10 mouse cellular contexts compared by ENCODE assay signal in the genomic region with DNA sequence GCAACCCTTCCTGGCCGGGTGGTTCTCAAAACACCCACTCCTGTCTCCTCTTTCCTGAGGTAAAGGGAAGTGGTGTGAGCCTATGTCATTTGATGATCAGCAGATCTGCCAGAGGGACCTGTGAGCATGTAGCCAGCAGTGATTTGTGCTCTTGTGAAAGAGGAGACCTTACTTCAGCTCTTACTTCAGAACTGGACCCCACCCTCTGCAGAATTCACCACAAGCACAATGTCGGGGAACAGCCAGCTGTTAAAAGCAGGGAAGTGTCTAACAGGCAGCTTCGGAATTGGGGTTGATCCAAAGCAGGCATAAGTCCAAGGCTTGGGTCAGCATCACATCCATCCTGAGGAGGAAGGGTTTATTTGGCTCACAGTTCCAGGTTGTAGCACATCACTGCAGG. TPM values are rescaled to one million over a fixed set of nuclear protein-coding genes. Genes with fewer than 3 reads are reported as not detected.
DNase-seq lines count a peak whose midpoint lies in the region; ATAC-seq and TF ChIP-seq lines count a peak whose summit lies in the region.
"Had no signal": no experiment of that assay in that cellular context is flagged by ENCODE, and none has a peak within 500 bp of the region (broad histone marks: within the 10 kb centered on the region; RNA-seq: fewer than 3 reads in every experiment).

No protein-coding gene starts in this region.

- H3K4me3 ChIP-seq in lung, adult 2 months (replicated peaks; ENCODE audit: extremely low read depth, low read depth, low read length), result no peak overlapping the region
- H3K4me3 ChIP-seq: megakaryocyte, embryonic 14.5 days had no signal

- intact Hi-C loops in heart, postnatal 36 days (cut with DNase I), result no loop called here

- TF ChIP-seq POLR2A in lung, adult 2 months (IDR thresholded peaks at IDR 0.05; ENCODE audit: borderline replicate concordance, extremely low read depth, low read depth, low read length), result no peak

- 24% methylated on average over 3 of the region's 3 CpGs for WGBS in lung, adult 2 months

- peak; percentile 50; the same call in 1 of the 2 replicates for ATAC-seq in monocyte, adult 5-6 weeks (replicated peaks; ENCODE audit: insufficient number of reproducible peaks, low FRiP score, low TSS enrichment, poor library complexity, severe bottlenecking)

- DNase-seq in lung, adult 18-20 months, result peak; percentile 46 to 51
- DNase-seq in lung, adult 2 months, result no peak
- peak; percentile 36 for DNase-seq in gastrocnemius, postnatal 10 days
- DNase-seq in heart, postnatal 36 days, result peak; percentile 23 to 35
- DNase-seq in thymus, postnatal 14 days, result no peak
- no peak for DNase-seq in urinary bladder, adult 2 months (ENCODE audit: low spot score)
- DNase-seq: adrenal gland, postnatal 10 days; embryo, embryonic 11 days had no signal

- H3K4me1 ChIP-seq in lung, adult 2 months (ENCODE audit: control insufficient read depth, insufficient read depth, low read length), result 0 out of 2 replicates have a peak, but pooled peaks cover 2% of the 10 kb centered on the region
- H3K4me1 ChIP-seq: megakaryocyte, embryonic 14.5 days had no signal

- TF ChIP-seq CTCF in lung, adult 2 months (IDR thresholded peaks at IDR 0.05; ENCODE audit: insufficient read depth, low read length), result no peak

RNA-seq across cellular contexts. Expression of a gene that starts 25.0 kb away (rescaled TPM):
- polyA plus RNA-seq in lung, adult 2 months (2012; rRNA removed), result 11.6 and 12.7 TPM in 2 replicates
- 1 to 10 TPM; 4.3 to 5.4 TPM for total RNA-seq in gastrocnemius, postnatal 10 days (2021)
- total RNA-seq in heart, postnatal 36 days (2021), result 1 to 10 TPM; 2.3 to 3.1 TPM
- total RNA-seq in monocyte, adult 5-6 weeks (2017), result 0.21 TPM in 1 of 3 replicates, not detected in the others
- polyA plus RNA-seq in urinary bladder, adult 2 months (2012; rRNA removed), result 5.9 and 6.0 TPM in 2 replicates

RNA-seq across cellular contexts. Expression of a gene that starts 53.0 kb away (rescaled TPM):
- 26.5 and 35.6 TPM in 2 replicates for polyA plus RNA-seq in lung, adult 2 months (2012; rRNA removed)
- total RNA-seq in gastrocnemius, postnatal 10 days (2021), result 10 to 100 TPM; 10.1 to 11.8 TPM
- 1 to 10 TPM; 7.5 to 7.7 TPM for total RNA-seq in heart, postnatal 36 days (2021)
- total RNA-seq in monocyte, adult 5-6 weeks (2017), result 17.2 to 32.8 TPM (median 25.8 TPM) in 3 replicates
- polyA plus RNA-seq in urinary bladder, adult 2 months (2012; rRNA removed), result 44.2 and 60.2 TPM in 2 replicates

RNA-seq across cellular contexts. Expression of a gene that starts 53.1 kb away (rescaled TPM):
- polyA plus RNA-seq in lung, adult 2 months (2012; rRNA removed), result 11.1 and 11.7 TPM in 2 replicates
- total RNA-seq in gastrocnemius, postnatal 10 days (2021), result 10 to 100 TPM in 1 of 2 experiments, 1 to 10 TPM in 1; 9.9 to 12.7 TPM
- total RNA-seq in heart, postnatal 36 days (2021), result 10 to 100 TPM; 14.6 to 14.8 TPM
- 13.0 to 27.4 TPM (median 17.6 TPM) in 3 replicates for total RNA-seq in monocyte, adult 5-6 weeks (2017)
- 7.3 and 9.3 TPM in 2 replicates for polyA plus RNA-seq in urinary bladder, adult 2 months (2012; rRNA removed)

Comparison
In these comparisons a context has a peak if more than half of its experiments do, and no peak if none do; other contexts are left out.
1. DNase-seq: peak in lung, adult 18-20 months (2 of 2), gastrocnemius, postnatal 10 days (single experiment) and heart, postnatal 36 days (2 of 2); none in lung, adult 2 months (single experiment), thymus, postnatal 14 days (single experiment) and urinary bladder, adult 2 months (single experiment).